In genomic region chr1:57775496-57775790, GRCm38 (mm10) we compare ENCODE assay signal across 10 mouse cellular contexts. TPM values are rescaled to one million over a fixed set of nuclear protein-coding genes. Genes with fewer than 3 reads are reported as not detected.
DNase-seq lines count a peak whose midpoint lies in the region; ATAC-seq and TF ChIP-seq lines count a peak whose summit lies in the region.
"Had no signal": no experiment of that assay in that cellular context is flagged by ENCODE, and none has a peak within 500 bp of the region (broad histone marks: within the 10 kb centered on the region; RNA-seq: fewer than 3 reads in every experiment).

No protein-coding gene starts in this region.

- no peak for TF ChIP-seq RAD21 in CH12.LX (IDR thresholded peaks at IDR 0.05; ENCODE audit: low read depth, low read length)

- in situ Hi-C loops in CH12.LX (cut with MboI; ENCODE audit: low pct_ligation_motif_present, low pct_unique_long_range_greater_than_20kb, low sequenced_read_pairs) = no loop called here

- peaks cover 14% of the 10 kb centered on the region for H3K9me3 ChIP-seq in CH12.LX (replicated peaks; ENCODE audit: low read length)
- H3K9me3 ChIP-seq in embryonic facial prominence, embryonic 14.5 days (ENCODE audit: control insufficient read depth, low read length) = no peaks in the 10 kb centered on the region
- no peaks in the 10 kb centered on the region for H3K9me3 ChIP-seq in kidney, embryonic 14.5 days (ENCODE audit: control insufficient read depth, low read length)
- H3K9me3 ChIP-seq in midbrain, embryonic 15.5 days = no peaks in the 10 kb centered on the region

- DNase-seq in heart, adult 2 months = no peak
- no peak for DNase-seq in heart, adult 11 months
- DNase-seq in CH12.LX (ENCODE audit: extremely low read depth) = no peak
- peak; percentile 26 for DNase-seq in embryonic facial prominence, embryonic 14.5 days (ENCODE audit: low spot score)
- no peak for DNase-seq in cerebellum, adult 9-10 months
- no peak for DNase-seq in layer of hippocampus, adult 11-12 months (ENCODE audit: low spot score)

- H3K4me2 ChIP-seq in CH12.LX (ENCODE audit: insufficient read depth, low read depth, poor library complexity, severe bottlenecking) = peak overlapping the region; percentile 60
- peak overlapping the region; percentile 81 for H3K4me2 ChIP-seq in embryonic facial prominence, embryonic 14.5 days (ENCODE audit: low read depth, low read length)
- H3K4me2 ChIP-seq in kidney, embryonic 14.5 days (replicated peaks; ENCODE audit: low read depth, low read length) = peak overlapping the region; percentile 85
- peak overlapping the region; percentile 78 for H3K4me2 ChIP-seq in midbrain, embryonic 15.5 days

- no peaks in the 10 kb centered on the region for H3K27me3 ChIP-seq in heart, adult 2 months (ENCODE audit: control insufficient read depth, insufficient read depth, low read length)
- no peaks in the 10 kb centered on the region for H3K27me3 ChIP-seq in CH12.LX (replicated peaks)
- H3K27me3 ChIP-seq in embryonic facial prominence, embryonic 14.5 days (replicated peaks; ENCODE audit: control insufficient read depth, insufficient read depth, low read length) = no peaks in the 10 kb centered on the region
- no peaks in the 10 kb centered on the region for H3K27me3 ChIP-seq in kidney, embryonic 14.5 days (ENCODE audit: control insufficient read depth, insufficient read depth, low read length)
- no peaks in the 10 kb centered on the region for H3K27me3 ChIP-seq in midbrain, embryonic 15.5 days (replicated peaks)

- dilution Hi-C loops in CH12.LX (cut with MboI; ENCODE audit: extremely low pct_ligation_motif_present, extremely low pct_unique_long_range_greater_than_20kb, low sequenced_read_pairs) = no loop called here

- no peak; the same call in 1 of the 2 replicates for ATAC-seq in embryonic facial prominence, embryonic 14.5 days (ENCODE audit: low read depth)
- ATAC-seq in kidney, embryonic 14.5 days (ENCODE audit: low FRiP score, low TSS enrichment) = peak; percentile 12; the same call in 1 of the 2 replicates
- no peak; the same call in 1 of the 2 replicates for ATAC-seq in midbrain, embryonic 15.5 days (replicated peaks)

- no peak for TF ChIP-seq POLR2A in heart, adult 2 months (IDR thresholded peaks at IDR 0.05; ENCODE audit: insufficient read depth, low read depth, low read length)
- no peak for TF ChIP-seq POLR2A in CH12.LX (IDR thresholded peaks at IDR 0.05; ENCODE audit: low read depth, low read length)

- WGBS in heart, adult 2 months = 0% methylated on average over 14 of the region's 14 CpGs
- WGBS in embryonic facial prominence, embryonic 14.5 days = under 1% methylated on average over 14 of the region's 14 CpGs
- 1% methylated on average over 14 of the region's 14 CpGs for WGBS in kidney, embryonic 14.5 days
- WGBS in midbrain, embryonic 15.5 days = under 1% methylated on average over 14 of the region's 14 CpGs

- H3K79me2 ChIP-seq in heart, adult 2 months (replicated peaks; ENCODE audit: control insufficient read depth, insufficient read depth, low read length) = no peaks in the 10 kb centered on the region
- no peaks in the 10 kb centered on the region for H3K79me2 ChIP-seq in CH12.LX (replicated peaks; ENCODE audit: control insufficient read depth, extremely low read depth, insufficient read depth, poor library complexity, severe bottlenecking)

- intact Hi-C loops in heart, adult 2 months (cut with DNase I) = loop anchor here (10.0 kb wide), 1 partner anchor 189 kb away; no protein-coding TSS in a partner anchor

- TF ChIP-seq EP300 in heart, adult 2 months (IDR thresholded peaks at IDR 0.05; ENCODE audit: insufficient read depth, low read depth, low read length) = no peak
- TF ChIP-seq EP300 in CH12.LX (IDR thresholded peaks at IDR 0.05; ENCODE audit: low read length) = no peak

- H3K4me3 ChIP-seq in heart, adult 2 months = peak overlapping the region; percentile 90
- peak overlapping the region in 2 of 3 experiments; percentile 45 to 51 for H3K4me3 ChIP-seq in CH12.LX (replicated peaks in 1 of 3; ENCODE audit: low read depth in 2 of 3, low read length in 2 of 3, poor library complexity in 1 of 3)
- peak overlapping the region; percentile 70 for H3K4me3 ChIP-seq in embryonic facial prominence, embryonic 14.5 days (ENCODE audit: low read depth, low read length)
- H3K4me3 ChIP-seq in kidney, embryonic 14.5 days (ENCODE audit: low read length) = peak overlapping the region; percentile 82
- peak overlapping the region; percentile 84 for H3K4me3 ChIP-seq in midbrain, embryonic 15.5 days

- H3K4me1 ChIP-seq in heart, adult 2 months (ENCODE audit: control insufficient read depth, insufficient read depth, low read length) = no peaks in the 10 kb centered on the region
- no peaks in the 10 kb centered on the region for H3K4me1 ChIP-seq in CH12.LX (ENCODE audit: control insufficient read depth in 1 of 2, insufficient read depth in 2 of 2)
- H3K4me1 ChIP-seq in embryonic facial prominence, embryonic 14.5 days (ENCODE audit: control insufficient read depth, insufficient read depth, low read length) = peaks cover 7% of the 10 kb centered on the region; the same call in 1 of the 2 replicates
- H3K4me1 ChIP-seq in kidney, embryonic 14.5 days (ENCODE audit: control insufficient read depth, insufficient read depth, low read length) = peaks cover 4% of the 10 kb centered on the region; the same call in 1 of the 2 replicates
- peaks cover 14% of the 10 kb centered on the region for H3K4me1 ChIP-seq in midbrain, embryonic 15.5 days

- TF ChIP-seq CTCF in heart, adult 2 months (IDR thresholded peaks at IDR 0.05) = no peak
- no peak for TF ChIP-seq CTCF in CH12.LX (conservative IDR thresholded peaks at IDR 0.05 in 1 of 2, IDR thresholded peaks at IDR 0.05 in 1 of 2; ENCODE audit: low read depth in 2 of 2, low read length in 2 of 2)

- no peaks in the 10 kb centered on the region for H3K36me3 ChIP-seq in heart, adult 2 months (ENCODE audit: control insufficient read depth, insufficient read depth, low read length)
- no peaks in the 10 kb centered on the region for H3K36me3 ChIP-seq in CH12.LX (replicated peaks in 1 of 2; ENCODE audit: control insufficient read depth in 1 of 2, insufficient read depth in 1 of 2, low read length in 1 of 2)
- no peaks in the 10 kb centered on the region for H3K36me3 ChIP-seq in embryonic facial prominence, embryonic 14.5 days (ENCODE audit: control insufficient read depth, insufficient read depth, low read length)
- H3K36me3 ChIP-seq in kidney, embryonic 14.5 days (ENCODE audit: control insufficient read depth, insufficient read depth, low read length) = no peaks in the 10 kb centered on the region
- no peaks in the 10 kb centered on the region for H3K36me3 ChIP-seq in midbrain, embryonic 15.5 days (replicated peaks)

- H3K27ac ChIP-seq in heart, adult 2 months = peak overlapping the region; percentile 88
- no peak overlapping the region for H3K27ac ChIP-seq in CH12.LX (ENCODE audit: insufficient read depth, low read depth)
- peak overlapping the region; percentile 96 for H3K27ac ChIP-seq in embryonic facial prominence, embryonic 14.5 days (replicated peaks; ENCODE audit: low read depth, low read length)
- peak overlapping the region; percentile 90; the same call in 1 of the 2 replicates for H3K27ac ChIP-seq in kidney, embryonic 14.5 days (ENCODE audit: low read depth, low read length)
- peak overlapping the region; percentile 94 for H3K27ac ChIP-seq in midbrain, embryonic 15.5 days

- H3K9ac ChIP-seq in heart, adult 2 months (ENCODE audit: low read depth, low read length) = peak overlapping the region; percentile 88
- no peak overlapping the region for H3K9ac ChIP-seq in CH12.LX (ENCODE audit: insufficient read depth, low read depth)
- peak overlapping the region; percentile 90 for H3K9ac ChIP-seq in embryonic facial prominence, embryonic 14.5 days (ENCODE audit: low read depth, low read length)
- peak overlapping the region; percentile 88 for H3K9ac ChIP-seq in kidney, embryonic 14.5 days (ENCODE audit: low read depth, low read length)
- peak overlapping the region; percentile 79 for H3K9ac ChIP-seq in midbrain, embryonic 15.5 days

TF ChIP-seq in CH12.LX, 34 proteins besides CTCF, POLR2A, EP300 and RAD21:
- TF ChIP-seq MAZ (IDR thresholded peaks at IDR 0.05; ENCODE audit: low read depth, low read length) (no peak), ZKSCAN1 (IDR thresholded peaks at IDR 0.05; ENCODE audit: borderline replicate concordance, low read depth, low read length) (no peak), PAX5 (IDR thresholded peaks at IDR 0.05; ENCODE audit: low read length) (no peak), TBP (conservative IDR thresholded peaks at IDR 0.05; ENCODE audit: low read depth, low read length) (no peak), ZC3H11A (IDR thresholded peaks at IDR 0.05; ENCODE audit: low read depth, low read length) (no peak), MAX (IDR thresholded peaks at IDR 0.05; ENCODE audit: low read length) (no peak), JUND (conservative IDR thresholded peaks at IDR 0.05; ENCODE audit: low read depth, low read length) (no peak), USF1 (IDR thresholded peaks at IDR 0.05; ENCODE audit: low read depth, low read length) (no peak), MAFK (IDR thresholded peaks at IDR 0.05; ENCODE audit: insufficient replicate concordance, low read length) (no peak)

RNA-seq across cellular contexts. Expression of gene Spats2l, which starts 1.5 kb away (rescaled TPM):
- 1 to 10 TPM; 6.1 to 7.2 TPM for total RNA-seq in heart, adult 2 months (2021)
- polyA plus RNA-seq in heart, adult 2 months (2012; rRNA removed) = 5.1 and 6.7 TPM in 2 replicates
- total RNA-seq in CH12.LX (2012; rRNA removed) (0.17 and 0.34 TPM in 2 replicates), CH12.LX (2014; rRNA removed) (0.09 and 0.18 TPM in 2 replicates)
- polyA plus RNA-seq in CH12.LX (2012; ENCODE audit: insufficient read length, low read depth) = 0.49 and 0.77 TPM in 2 replicates
- polyA plus RNA-seq in embryonic facial prominence, embryonic 14.5 days (2014; fragmentation: Nextera tagmentation; extraction: Ambion mirVana) = 160 and 181 TPM in 2 replicates
- 39.4 and 47.4 TPM in 2 replicates for polyA plus RNA-seq in kidney, embryonic 14.5 days (2014; fragmentation: Nextera tagmentation; extraction: Ambion mirVana)
- 77.0 and 82.8 TPM in 2 replicates for polyA plus RNA-seq in midbrain, embryonic 15.5 days (2015; fragmentation: Nextera tagmentation; extraction: Ambion mirVana)
- total RNA-seq: hematopoietic stem cell, adult 5-6 weeks; MEL had no signal
